Mouse (Mus musculus) gastrocnemius, postnatal 36 days (tissue): ENCODE results near the gene Txn1. TPM values are rescaled to one million over a fixed set of nuclear protein-coding genes. Genes with fewer than 3 reads are reported as not detected.

Experiments used
- DNase-seq, 2 experiments: peaks; one replicate each; pipeline ENCODE4 v3.0.0; 2022
- intact Hi-C: fragments of 180-260 bp; cut with DNase I; formaldehyde crosslinking; loops from one replicate; pipeline ENCODE4 v1.15.1; 2025
- total RNA-seq, 2 experiments: library from RNA; stranded (reverse); gene quantifications; 2 replicates each; pipeline ENCODE4 v1.2.3; 2021

The Txn1 gene
- total RNA-seq, 2 experiments from 2014 or later, result 62.8 to 67.2 TPM

DNA sequence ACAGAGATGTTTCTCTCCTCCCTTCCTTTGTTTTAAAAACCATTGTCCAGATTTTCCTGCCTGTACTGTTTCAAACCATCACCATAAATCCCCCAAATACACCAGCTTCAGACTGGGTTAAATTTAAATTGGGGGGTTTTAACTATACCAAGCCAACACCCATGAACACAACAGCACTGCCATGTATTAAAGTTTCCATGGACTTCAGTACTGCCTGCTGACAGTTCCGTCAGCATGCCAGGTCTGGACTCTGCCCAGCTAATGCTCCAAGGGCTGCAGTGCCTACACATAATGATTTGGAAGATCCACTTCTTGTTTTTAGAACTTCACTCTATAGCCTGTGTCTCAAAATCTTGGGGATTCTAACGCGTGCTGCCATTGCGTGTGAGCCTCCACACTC is 8.7 kb downstream of the Txn1 start:
- DNase-seq, result no peak
- intact Hi-C loops, result no loop called here

DNA sequence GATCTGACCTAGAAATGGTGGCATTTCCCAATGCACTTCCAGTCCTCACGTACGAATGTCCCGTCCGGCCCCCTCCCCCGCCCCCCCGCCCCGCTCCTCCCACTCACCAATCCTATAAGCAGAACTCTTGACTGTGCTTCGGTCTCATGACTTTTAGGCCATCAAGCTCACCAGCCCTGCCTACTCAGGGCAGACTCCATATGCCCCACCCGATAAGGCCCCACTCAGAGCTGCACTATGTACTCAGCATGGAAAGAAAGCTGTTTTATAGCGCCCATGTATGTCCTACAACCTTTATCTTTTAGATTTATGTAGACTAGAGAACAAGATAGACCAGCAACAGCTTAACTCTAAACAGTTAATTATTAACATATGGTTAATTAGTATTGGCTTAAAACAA is 9.2 kb downstream of the Txn1 start:
- intact Hi-C loops, result no loop called here
- no peak for DNase-seq

GRCm38 (mm10) chr4:57942892-57943291 is 13.3 kb downstream of the Txn1 start:
- no peak for DNase-seq
- intact Hi-C loops, result no loop called here

DNA sequence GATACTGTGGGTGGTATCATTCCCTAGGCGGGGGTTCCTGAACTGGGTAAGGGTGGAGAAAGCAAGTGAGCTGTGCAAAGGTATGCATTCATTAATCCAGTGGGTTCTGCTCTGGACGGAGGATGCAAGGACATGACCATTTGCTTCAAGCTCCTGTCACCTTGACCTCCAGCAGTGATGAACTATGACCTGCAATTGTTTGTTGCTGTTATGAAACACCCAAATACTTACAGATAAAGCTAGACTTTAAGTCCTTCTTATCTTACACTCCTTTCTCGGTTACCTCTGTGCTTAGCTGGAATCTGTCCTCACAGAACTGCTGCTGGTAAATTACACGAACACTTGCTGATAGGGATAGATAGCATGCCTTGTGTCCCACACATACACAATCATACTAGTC is 15.6 kb downstream of the Txn1 start:
- intact Hi-C loops, result no loop called here

GRCm38 (mm10) chr4:57937292-57937691 is 18.9 kb downstream of the Txn1 start:
- DNase-seq, result no peak
- intact Hi-C loops, result no loop called here

More for the DNA sequence above, 15.6 kb downstream of the Txn1 start:
- no peak for DNase-seq

GRCm38 (mm10) chr4:57934181-57934580 is 22.0 kb downstream of the Txn1 start:
- no peak for DNase-seq
- intact Hi-C loops, result no loop called here

DNA sequence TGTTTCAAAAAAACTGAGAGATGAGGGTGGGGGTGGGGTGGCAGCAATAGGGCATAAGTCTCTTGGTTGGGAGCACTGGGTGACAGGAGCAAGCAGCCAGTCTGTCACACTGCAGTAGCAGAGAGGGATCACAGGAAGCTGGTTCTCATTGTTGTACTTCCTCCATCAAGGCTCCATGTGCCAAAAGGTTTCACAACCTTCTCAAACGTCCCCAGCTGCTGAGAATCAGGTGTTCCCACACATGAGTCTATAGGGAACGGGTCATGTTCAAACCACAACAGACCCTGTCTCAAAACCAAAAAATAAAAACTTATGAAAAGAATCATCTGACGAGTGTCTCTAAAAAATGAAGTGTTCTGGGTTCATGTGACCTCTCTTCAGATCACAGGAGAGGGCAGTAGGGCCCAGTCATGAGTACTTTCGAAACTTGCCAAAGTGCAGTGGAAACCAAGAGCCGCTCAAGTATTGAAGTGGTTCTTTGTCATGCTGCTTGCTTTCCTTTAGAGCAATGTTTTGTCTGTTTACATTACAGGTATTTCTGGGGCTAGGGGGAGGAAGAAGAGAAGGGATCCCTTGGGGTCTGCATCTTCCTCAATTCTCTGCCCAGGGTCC is 25.5 kb downstream of the Txn1 start:
- no peak for DNase-seq
- intact Hi-C loops, result no loop called here

GRCm38 (mm10) chr4:57927464-57928205 is 28.6 kb downstream of the Txn1 start:
- intact Hi-C loops, result no loop called here
- DNase-seq, result no peak

GRCm38 (mm10) chr4:57924556-57925071 is 31.6 kb downstream of the Txn1 start:
- intact Hi-C loops, result no loop called here
- no peak for DNase-seq

DNA sequence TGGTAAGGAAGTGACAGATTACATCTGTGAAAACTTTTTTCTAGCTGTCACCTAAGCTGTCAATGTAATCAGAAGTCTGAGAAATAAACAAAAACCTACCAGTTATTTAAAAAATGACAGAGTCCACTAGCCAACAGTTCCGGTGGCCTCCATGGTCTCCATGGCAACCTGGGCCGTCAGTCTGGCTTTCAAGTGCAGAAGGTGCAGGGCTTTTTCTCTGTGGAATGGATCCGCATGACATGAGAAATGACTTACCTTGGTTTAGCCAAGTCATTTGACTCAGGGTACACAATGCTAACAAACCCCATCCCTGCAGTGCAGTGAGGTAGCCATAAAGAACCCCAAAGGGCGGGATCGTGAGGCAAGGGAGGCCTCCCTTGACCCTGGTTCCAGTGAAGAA is 34.0 kb downstream of the Txn1 start:
- intact Hi-C loops, result no loop called here
- DNase-seq, result no peak

- no peak for DNase-seq
- intact Hi-C loops, result no loop called here
Measured at GRCm38 (mm10) chr4:57920522-57920921, 35.7 kb downstream of the Txn1 start.

- intact Hi-C loops, result no loop called here
- DNase-seq, result no peak
Measured at GRCm38 (mm10) chr4:57919494-57920423, 36.5 kb downstream of the Txn1 start.

DNA sequence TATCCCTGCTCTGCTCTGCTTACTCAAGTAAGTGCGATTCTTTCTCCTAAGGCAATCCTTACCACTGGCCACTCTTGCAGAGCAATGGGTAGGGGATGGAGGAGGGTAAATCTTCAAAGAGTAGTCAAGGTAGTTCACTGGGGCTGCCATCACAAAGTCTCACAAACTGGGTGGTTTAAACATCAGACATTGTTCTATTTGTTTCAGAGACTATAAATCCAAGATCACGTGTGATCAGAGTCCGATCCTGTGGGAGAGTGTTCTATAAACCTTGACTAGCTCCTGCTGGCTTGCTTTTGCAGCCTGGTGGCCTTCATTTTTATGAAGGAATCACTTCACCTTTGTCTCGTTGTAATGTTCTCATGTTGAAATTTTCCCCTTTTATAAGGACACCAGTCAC is 39.5 kb downstream of the Txn1 start:
- intact Hi-C loops, result no loop called here
- no peak for DNase-seq

GRCm38 (mm10) chr4:57916201-57916661 is 40.0 kb downstream of the Txn1 start, which contains the start of gene D630039A03Rik:
D630039A03Rik (minus strand) TSS chr4:57916297.
- no peak for DNase-seq

DNA sequence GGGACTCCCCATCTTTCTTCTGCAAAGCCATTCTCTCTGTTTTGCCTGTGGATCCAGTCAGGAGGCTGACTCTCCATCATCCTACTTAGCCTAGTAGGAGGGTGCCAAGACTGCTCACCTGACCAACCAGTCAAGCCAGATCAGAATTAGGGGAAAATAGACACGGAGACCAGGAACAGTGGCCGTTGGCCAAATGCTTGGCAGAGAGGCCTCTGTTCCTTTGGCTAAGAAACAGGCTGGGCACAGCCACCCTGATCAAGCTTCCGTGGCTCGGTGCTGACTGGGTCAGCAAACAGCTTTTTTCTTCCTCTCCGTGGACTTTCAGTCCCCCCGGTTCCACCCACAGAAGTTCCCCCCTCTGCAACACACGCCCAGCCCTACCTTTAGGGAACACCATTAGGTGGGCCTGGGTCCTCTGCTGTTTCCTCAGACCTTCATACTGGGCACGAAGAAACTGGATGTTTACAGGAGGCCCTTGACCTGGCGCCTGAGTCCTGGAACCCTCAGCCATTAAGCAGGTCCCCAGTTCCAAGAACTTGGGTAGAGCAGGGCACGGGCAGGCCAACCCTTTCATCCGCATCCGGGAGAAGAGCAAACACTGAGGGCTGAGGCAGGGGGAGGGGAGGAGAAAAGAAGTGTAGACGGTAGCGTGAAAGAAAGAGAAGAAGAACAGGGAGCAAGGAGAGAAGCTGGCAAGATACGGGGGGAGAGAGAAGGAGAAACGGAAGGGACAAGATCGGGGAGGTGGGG is 40.8 kb downstream of the Txn1 start:
- peak in 1 of 2 experiments; percentile 25 for DNase-seq
- intact Hi-C loops, result no loop called here

More at GRCm38 (mm10) chr4:57916201-57916661, 40.0 kb downstream of the Txn1 start, which contains the start of gene D630039A03Rik:
- intact Hi-C loops, result no loop called here

- DNase-seq, result no peak
- intact Hi-C loops, result no loop called here
Measured at GRCm38 (mm10) chr4:57914193-57915190, 41.7 kb downstream of the Txn1 start.

GRCm38 (mm10) chr4:57913021-57913420 is 43.2 kb downstream of the Txn1 start:
- DNase-seq, result no peak
- intact Hi-C loops, result no loop called here

DNA sequence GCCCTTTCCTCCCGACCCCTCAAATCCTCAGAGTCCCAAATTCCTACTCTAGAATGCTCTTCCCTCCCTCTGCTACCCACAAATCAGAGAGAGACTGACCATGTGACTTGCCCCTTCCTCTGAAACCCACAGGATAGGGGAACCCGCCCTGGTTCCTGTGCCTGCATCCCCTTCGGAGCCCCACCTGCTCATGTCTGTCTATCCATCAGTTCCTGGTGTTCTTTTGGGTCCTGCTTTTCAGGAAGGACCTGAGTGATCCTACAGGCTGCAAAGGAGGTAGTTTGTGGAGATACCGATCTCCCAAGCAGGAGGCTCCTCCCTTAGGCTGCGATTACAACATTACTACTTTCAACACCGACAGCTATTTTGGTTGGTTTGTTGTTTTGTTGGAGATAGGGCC is 47.4 kb downstream of the Txn1 start:
- DNase-seq, result no peak
- intact Hi-C loops, result loop anchor here (10.0 kb wide), 1 partner anchor 346 kb away; no protein-coding TSS in a partner anchor

DNA sequence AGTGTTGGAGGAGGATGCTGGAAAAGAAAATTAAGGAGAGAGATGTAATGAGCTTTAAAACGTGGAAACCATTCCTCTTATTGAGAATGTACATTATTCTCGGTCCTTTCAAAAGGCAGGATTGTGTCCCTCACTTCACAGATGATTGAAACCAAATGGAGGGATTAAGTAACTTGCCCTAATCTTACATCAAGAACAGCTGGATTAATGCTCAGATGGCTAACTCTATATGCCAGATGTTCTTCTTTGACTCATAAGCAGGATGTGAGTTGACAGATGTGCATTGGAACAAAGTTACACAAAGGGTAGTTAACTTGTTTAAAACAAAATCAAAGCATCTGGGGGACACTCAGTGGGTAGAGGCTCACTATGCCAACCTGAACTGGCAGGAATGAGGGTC is 49.5 kb downstream of the Txn1 start:
- intact Hi-C loops, result loop anchor here (10.0 kb wide), 1 partner anchor 348 kb away; no protein-coding TSS in a partner anchor
- DNase-seq, result no peak
